Mouse (Mus musculus): ENCODE data around the gene Exoc6. TPM values are rescaled to one million over a fixed set of nuclear protein-coding genes. Genes with fewer than 3 reads are reported as not detected.

Gene Exoc6
- polyA plus RNA-seq, 1 experiment from 2014 or later: 20.6 TPM

DNA sequence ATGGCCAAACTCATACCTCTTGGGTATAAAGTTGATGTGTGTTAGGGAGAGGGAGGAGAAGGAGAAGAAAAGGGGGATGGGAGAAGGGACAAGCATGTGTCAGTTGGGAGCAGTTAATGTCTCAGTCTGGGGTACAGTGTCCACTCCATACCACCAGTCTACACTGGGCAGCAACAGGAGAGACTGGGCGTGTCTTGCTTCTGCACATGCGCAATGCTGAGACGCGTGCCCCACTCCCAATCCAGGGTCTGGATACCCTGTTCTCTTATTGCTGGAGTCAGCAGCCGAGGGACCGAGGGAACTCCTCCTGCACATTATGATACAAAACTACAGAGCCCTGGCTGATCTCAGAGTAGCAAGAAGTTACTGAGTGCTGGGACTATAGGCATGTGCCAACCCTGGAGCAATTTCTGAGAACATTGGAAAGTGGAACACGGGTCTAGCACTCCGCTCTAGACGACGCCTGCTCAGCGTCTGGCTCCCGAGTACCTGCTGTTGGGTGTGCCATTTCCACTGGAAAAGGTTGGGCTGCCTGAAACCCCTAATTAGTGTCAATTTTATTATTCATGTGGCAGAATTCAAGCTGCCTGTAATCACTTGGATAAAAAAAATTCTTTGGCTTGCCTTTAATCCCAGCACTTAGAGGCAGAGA is 166.4 kb downstream of the Exoc6 start:
- H3K4me2 ChIP-seq (ENCODE audit: low read length): no peak overlapping the region
- ATAC-seq (ENCODE audit: insufficient number of reproducible peaks, insufficient read depth, low FRiP score, low read depth): no peak
- H3K27me3 ChIP-seq (ENCODE audit: control insufficient read depth, insufficient read depth, low read length): no peaks in the 10 kb centered on the region
- H3K4me3 ChIP-seq (ENCODE audit: control insufficient read depth in 1 of 2, insufficient read depth in 1 of 2, low read depth in 1 of 2, low read length in 2 of 2): no peak overlapping the region
- no peaks in the 10 kb centered on the region for H3K36me3 ChIP-seq (ENCODE audit: control insufficient read depth, insufficient read depth, low read length)
- WGBS: 68% methylated on average over 12 of the region's 12 CpGs
- H3K27ac ChIP-seq (replicated peaks in 1 of 2; ENCODE audit: control insufficient read depth in 1 of 2, insufficient read depth in 1 of 2, low read depth in 2 of 2, low read length in 2 of 2): no peak overlapping the region
- H3K9ac ChIP-seq (ENCODE audit: low read length): no peak overlapping the region
- H3K9me3 ChIP-seq (ENCODE audit: control insufficient read depth, low read length): no peaks in the 10 kb centered on the region
- H3K4me1 ChIP-seq (ENCODE audit: control insufficient read depth in 2 of 2, insufficient read depth in 2 of 2, low read length in 2 of 2): peaks cover 0 to 2% of the 10 kb centered on the region in 2 experiments; a peak in 1 of 4 replicates

DNA sequence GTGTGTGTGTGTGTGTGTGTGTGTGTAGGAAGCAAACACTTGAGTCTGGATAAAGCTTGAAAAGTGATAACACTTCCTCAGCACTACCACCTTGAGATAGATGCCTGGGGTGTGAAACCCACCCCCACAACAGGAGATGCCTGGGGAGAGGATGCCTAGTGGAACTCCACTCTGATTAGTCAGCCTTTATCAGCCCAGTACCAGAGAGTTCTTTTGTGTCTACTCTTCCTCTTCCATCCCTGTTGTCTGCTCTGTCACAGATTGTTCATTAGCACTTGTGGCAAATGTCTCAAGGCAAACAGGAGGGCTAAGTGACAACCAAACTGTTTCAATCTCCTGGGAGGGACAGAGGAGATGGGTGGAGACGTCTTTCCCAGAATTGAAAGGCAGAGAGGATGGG is 168.9 kb downstream of the Exoc6 start:
- Histone ChIP-seq H3K4me3 (ENCODE audit: control insufficient read depth in 1 of 2, insufficient read depth in 1 of 2, low read depth in 1 of 2, low read length in 2 of 2) (no peak overlapping the region), H3K4me2 (ENCODE audit: low read length) (no peak overlapping the region), H3K27me3 (ENCODE audit: control insufficient read depth, insufficient read depth, low read length) (no peaks in the 10 kb centered on the region), H3K9me3 (ENCODE audit: control insufficient read depth, low read length) (no peaks in the 10 kb centered on the region), H3K4me1 (ENCODE audit: control insufficient read depth in 2 of 2, insufficient read depth in 2 of 2, low read length in 2 of 2) (peaks cover 0 to 2% of the 10 kb centered on the region in 2 experiments; a peak in 1 of 4 replicates), H3K36me3 (ENCODE audit: control insufficient read depth, insufficient read depth, low read length) (no peaks in the 10 kb centered on the region), H3K27ac (replicated peaks in 1 of 2; ENCODE audit: control insufficient read depth in 1 of 2, insufficient read depth in 1 of 2, low read depth in 2 of 2, low read length in 2 of 2) (no peak overlapping the region), H3K9ac (ENCODE audit: low read length) (no peak overlapping the region)
- 12% methylated on average over 1 of the region's 1 CpGs for WGBS
- ATAC-seq (ENCODE audit: insufficient number of reproducible peaks, insufficient read depth, low FRiP score, low read depth): no peak

DNA sequence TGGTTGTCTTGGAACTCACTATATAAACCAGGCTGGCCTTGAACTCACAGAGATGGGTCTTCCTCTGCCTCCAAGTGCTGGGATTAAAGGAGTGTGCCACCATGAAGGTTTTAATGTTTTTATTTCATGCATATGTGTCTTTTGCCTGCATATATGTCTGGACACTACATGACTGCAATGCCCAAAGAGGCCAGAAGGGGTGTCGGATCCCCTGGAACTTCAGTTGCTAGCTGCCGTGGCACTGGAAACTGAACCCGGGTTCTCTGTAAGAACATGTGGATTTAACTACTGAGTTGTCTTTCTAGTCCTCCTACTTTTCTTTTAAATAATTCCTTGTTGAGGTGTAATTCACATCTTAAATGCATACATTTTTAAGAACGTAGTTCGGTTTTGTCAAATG is 174.4 kb downstream of the Exoc6 start:
- Histone ChIP-seq H3K4me2 (ENCODE audit: low read length) (no peak overlapping the region), H3K9ac (ENCODE audit: low read length) (no peak overlapping the region), H3K4me1 (ENCODE audit: control insufficient read depth in 2 of 2, insufficient read depth in 2 of 2, low read length in 2 of 2) (no peaks in the 10 kb centered on the region), H3K27ac (replicated peaks in 1 of 2; ENCODE audit: control insufficient read depth in 1 of 2, insufficient read depth in 1 of 2, low read depth in 2 of 2, low read length in 2 of 2) (no peak overlapping the region), H3K9me3 (ENCODE audit: control insufficient read depth, low read length) (no peaks in the 10 kb centered on the region), H3K36me3 (ENCODE audit: control insufficient read depth, insufficient read depth, low read length) (no peaks in the 10 kb centered on the region), H3K27me3 (ENCODE audit: control insufficient read depth, insufficient read depth, low read length) (no peaks in the 10 kb centered on the region), H3K4me3 (ENCODE audit: control insufficient read depth in 1 of 2, insufficient read depth in 1 of 2, low read depth in 1 of 2, low read length in 2 of 2) (no peak overlapping the region)
- 94% methylated on average over 5 of the region's 5 CpGs for WGBS
- ATAC-seq (ENCODE audit: insufficient number of reproducible peaks, insufficient read depth, low FRiP score, low read depth): no peak

DNA sequence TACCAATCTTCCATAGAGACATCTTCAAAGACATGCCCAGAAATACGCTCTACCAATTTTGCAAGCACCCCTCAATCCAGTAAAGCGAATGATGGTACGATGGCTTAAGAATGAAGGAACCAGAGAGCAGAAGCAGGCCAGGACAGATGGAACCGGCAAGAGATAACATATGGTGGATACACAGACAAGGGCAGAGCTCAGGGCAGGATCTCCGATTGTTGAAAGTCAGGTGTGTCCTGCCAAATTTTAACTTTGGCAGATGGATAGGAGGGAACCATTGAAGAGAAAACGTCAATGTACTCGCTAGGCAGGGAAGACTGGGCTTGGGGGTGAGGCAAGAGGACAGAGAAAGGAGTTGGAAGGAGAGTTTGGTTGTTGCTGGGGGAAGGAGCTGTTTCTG is 176.4 kb downstream of the Exoc6 start:
- 82% methylated on average over 7 of the region's 7 CpGs for WGBS
- no peaks in the 10 kb centered on the region for H3K27me3 ChIP-seq (ENCODE audit: control insufficient read depth, insufficient read depth, low read length)
- H3K4me2 ChIP-seq (ENCODE audit: low read length): no peak overlapping the region
- no peaks in the 10 kb centered on the region for H3K4me1 ChIP-seq (ENCODE audit: control insufficient read depth in 2 of 2, insufficient read depth in 2 of 2, low read length in 2 of 2)
- H3K9me3 ChIP-seq (ENCODE audit: control insufficient read depth, low read length): no peaks in the 10 kb centered on the region
- ATAC-seq (ENCODE audit: insufficient number of reproducible peaks, insufficient read depth, low FRiP score, low read depth): no peak
- no peak overlapping the region for H3K4me3 ChIP-seq (ENCODE audit: control insufficient read depth in 1 of 2, insufficient read depth in 1 of 2, low read depth in 1 of 2, low read length in 2 of 2)
- H3K9ac ChIP-seq (ENCODE audit: low read length): no peak overlapping the region
- H3K36me3 ChIP-seq (ENCODE audit: control insufficient read depth, insufficient read depth, low read length): no peaks in the 10 kb centered on the region
- no peak overlapping the region for H3K27ac ChIP-seq (replicated peaks in 1 of 2; ENCODE audit: control insufficient read depth in 1 of 2, insufficient read depth in 1 of 2, low read depth in 2 of 2, low read length in 2 of 2)

DNA sequence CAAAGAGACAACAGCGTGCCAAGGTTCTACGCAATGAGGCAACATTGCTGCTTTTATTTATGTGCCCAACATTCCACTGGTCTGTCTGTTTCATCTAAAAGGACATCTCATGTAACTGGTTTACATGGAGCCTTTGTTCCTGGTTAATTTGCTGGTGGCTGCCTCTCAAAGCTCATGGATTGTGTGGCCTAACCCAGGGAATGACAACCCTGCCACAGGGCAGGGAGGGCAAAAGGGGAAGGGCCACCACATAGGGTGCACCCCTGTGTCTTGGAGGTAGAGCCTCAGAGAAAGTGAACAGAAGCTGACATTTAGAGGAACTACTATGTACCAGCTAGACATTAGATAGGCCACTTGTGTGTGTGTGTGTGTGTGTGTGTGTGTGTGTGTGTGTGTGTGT is 177.1 kb downstream of the Exoc6 start:
- no peak for ATAC-seq (ENCODE audit: insufficient number of reproducible peaks, insufficient read depth, low FRiP score, low read depth)

More for the DNA sequence above, 177.1 kb downstream of the Exoc6 start:
- 93% methylated on average over 2 of the region's 2 CpGs for WGBS
- H3K27ac ChIP-seq (replicated peaks in 1 of 2; ENCODE audit: control insufficient read depth in 1 of 2, insufficient read depth in 1 of 2, low read depth in 2 of 2, low read length in 2 of 2): no peak overlapping the region
- no peaks in the 10 kb centered on the region for H3K36me3 ChIP-seq (ENCODE audit: control insufficient read depth, insufficient read depth, low read length)
- H3K9me3 ChIP-seq (ENCODE audit: control insufficient read depth, low read length): no peaks in the 10 kb centered on the region
- no peak overlapping the region for H3K9ac ChIP-seq (ENCODE audit: low read length)
- H3K4me3 ChIP-seq (ENCODE audit: control insufficient read depth in 1 of 2, insufficient read depth in 1 of 2, low read depth in 1 of 2, low read length in 2 of 2): no peak overlapping the region
- no peak overlapping the region for H3K4me2 ChIP-seq (ENCODE audit: low read length)
- no peaks in the 10 kb centered on the region for H3K4me1 ChIP-seq (ENCODE audit: control insufficient read depth in 2 of 2, insufficient read depth in 2 of 2, low read length in 2 of 2)
- H3K27me3 ChIP-seq (ENCODE audit: control insufficient read depth, insufficient read depth, low read length): no peaks in the 10 kb centered on the region

Other genes with a start within 250 kb of the Exoc6 start
- gene Ide, start 212.6 kb upstream of the Exoc6 start, polyA plus RNA-seq (2014; fragmentation: Nextera tagmentation; extraction: Ambion mirVana): 83.2 and 87.5 TPM in 2 replicates
- gene Kif11, start 174.0 kb upstream of the Exoc6 start, polyA plus RNA-seq (2014; fragmentation: Nextera tagmentation; extraction: Ambion mirVana): 48.0 and 48.5 TPM in 2 replicates
- gene Hhex, start 115.6 kb upstream of the Exoc6 start, polyA plus RNA-seq (2014; fragmentation: Nextera tagmentation; extraction: Ambion mirVana): 11.6 and 13.2 TPM in 2 replicates
- not detected in 2 replicates for gene Cyp26c1, start 135.2 kb downstream of the Exoc6 start, polyA plus RNA-seq (2014; fragmentation: Nextera tagmentation; extraction: Ambion mirVana)
- gene Cyp26a1, start 147.4 kb downstream of the Exoc6 start, polyA plus RNA-seq (2014; fragmentation: Nextera tagmentation; extraction: Ambion mirVana): 1.1 and 1.6 TPM in 2 replicates

All from heart, embryonic 14.5 days (tissue).